Mouse (Mus musculus) liver, embryonic 14.5 days (tissue): ENCODE measurements around the gene Jmjd7.

Source experiments
- CTCF ChIP-seq: IDR thresholded peaks from 2 replicates; pipeline ENCODE4 v1.5.1; 2016; ENCODE audit warnings: antibody characterized with exemption, low read depth, control low read depth
- EP300 ChIP-seq: IDR thresholded peaks from 2 replicates; pipeline ENCODE4 v1.6.1; 2016; ENCODE audit warnings: antibody characterized with exemption, low read depth

- no peak for TF ChIP-seq CTCF
- TF ChIP-seq EP300: no peak
Observed at GRCm38 (mm10) chr2:120069466-120069990, 42.2 kb downstream of the Jmjd7 start.
